Mouse (Mus musculus) kidney, embryonic 14.5 days (tissue): ENCODE data around the gene Iqce. TPM values are rescaled to one million over a fixed set of nuclear protein-coding genes. Genes with fewer than 3 reads are reported as not detected.

Source experiments
- ATAC-seq: fragments of 200-750 bp; cut with Nextera tagmentation; 2 replicates; pipeline ENCODE4 v1.8.0; 2017; ENCODE audit warnings: moderate number of reproducible peaks, mild to moderate bottlenecking, moderate TSS enrichment, moderate library complexity; ENCODE audit not compliant: low FRiP score, low TSS enrichment
- H3K27ac ChIP-seq: fragments of 300-500 bp; sonication (generic); 2 replicates; pipeline ENCODE4 v1.5.1; 2014; ENCODE audit warnings: low read depth, mild to moderate bottlenecking, low read length, moderate library complexity, mixed read lengths
- H3K27me3 ChIP-seq: fragments of 300-500 bp; sonication (generic); 2 replicates; pipeline ENCODE4 v1.6.1; 2014; ENCODE audit warnings: mild to moderate bottlenecking, low read length; ENCODE audit not compliant: control insufficient read depth, insufficient read depth
- H3K36me3 ChIP-seq: fragments of 300-500 bp; sonication (generic); 2 replicates; pipeline ENCODE4 v1.6.1; 2014; ENCODE audit warnings: low read length, mixed read lengths; ENCODE audit not compliant: control insufficient read depth, insufficient read depth
- H3K4me1 ChIP-seq: fragments of 300-500 bp; sonication (generic); 2 replicates; pipeline ENCODE4 v1.6.1; 2014; ENCODE audit warnings: low read length, mixed read lengths; ENCODE audit not compliant: control insufficient read depth, insufficient read depth
- H3K4me2 ChIP-seq: fragments of 300-500 bp; sonication (generic); replicated peaks from 2 replicates; pipeline ENCODE4 v1.6.1; 2014; ENCODE audit warnings: low read depth, mild to moderate bottlenecking, low read length
- H3K4me3 ChIP-seq: fragments of 300-500 bp; sonication (generic); 2 replicates; pipeline ENCODE4 v1.5.1; 2014; ENCODE audit warnings: mild to moderate bottlenecking, low read length
- H3K9ac ChIP-seq: fragments of 300-500 bp; sonication (generic); 2 replicates; pipeline ENCODE4 v1.6.1; 2014; ENCODE audit warnings: low read depth, mild to moderate bottlenecking, low read length, moderate library complexity
- H3K9me3 ChIP-seq: fragments of 300-500 bp; sonication (generic); 2 replicates; pipeline ENCODE4 v1.6.1; 2016; ENCODE audit warnings: low read length; ENCODE audit not compliant: control insufficient read depth
- WGBS: fragments of 180-500 bp; shearing (Covaris S2); extraction: QIAGEN DNeasy Blood & Tissue Kit; methylation state at CpG from one replicate; pipeline ENCODE4 v1.1.7; 2014; 5-methylcytosine and 5-hydroxymethylcytosine counted together
- polyA plus RNA-seq: library from polyadenylated mRNA; unstranded; fragments of >200 nt; fragmentation: Nextera tagmentation; extraction: Ambion mirVana; gene quantifications from 2 replicates; pipeline ENCODE4 v1.2.1, GENCODE M21; 2014

The Iqce gene
- polyA plus RNA-seq, 1 experiment from 2014 or later: 26.8 TPM

DNA sequence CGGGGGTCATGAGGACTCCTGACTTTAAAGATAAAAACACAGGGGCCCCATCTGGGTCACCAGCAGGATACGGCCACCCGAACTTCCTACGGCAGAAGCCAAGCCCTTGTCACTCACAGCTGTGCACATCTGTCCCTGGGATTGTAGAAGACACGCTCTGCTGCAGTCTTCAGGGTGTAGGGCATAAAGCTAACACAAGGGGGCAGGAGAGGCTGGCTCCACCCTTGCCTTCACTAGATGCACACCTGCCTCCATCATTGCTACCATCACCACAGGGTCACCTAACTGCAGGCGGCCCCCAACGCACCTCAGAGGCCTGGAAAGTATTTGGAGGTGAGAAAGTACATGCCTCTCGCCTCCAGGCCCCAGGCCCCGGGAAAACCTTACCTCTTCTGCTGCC is 73.2 kb downstream of the Iqce start:
- ATAC-seq: no peak
- Histone ChIP-seq H3K27ac (no peak overlapping the region), H3K9ac (no peak overlapping the region), H3K4me2 (no peak overlapping the region), H3K9me3 (no peaks in the 10 kb centered on the region; the same call in 1 of the 2 replicates), H3K27me3 (no peaks in the 10 kb centered on the region), H3K4me3 (no peak overlapping the region), H3K4me1 (no peaks in the 10 kb centered on the region), H3K36me3 (peaks cover 94% of the 10 kb centered on the region)
- WGBS: 95% methylated on average over 9 of the region's 9 CpGs

DNA sequence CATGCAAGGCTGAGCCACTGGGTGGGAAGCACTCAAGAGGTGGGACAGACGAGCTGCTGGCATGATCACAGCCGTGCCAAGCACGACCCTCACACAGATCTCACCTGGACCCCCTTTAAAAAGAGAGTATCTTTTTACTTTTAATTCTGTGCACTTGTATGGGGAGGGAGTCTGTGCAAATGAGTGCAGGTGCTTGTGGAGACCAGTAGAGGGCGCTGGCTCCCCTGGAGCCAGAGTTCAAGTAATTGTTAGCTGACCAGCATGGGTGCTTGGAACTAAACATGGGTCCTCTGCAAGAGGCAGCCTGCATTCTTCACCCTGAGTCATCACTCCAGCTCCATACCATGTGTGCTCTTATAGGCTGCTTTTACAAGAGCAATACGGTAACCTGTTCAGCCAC is 74.6 kb downstream of the Iqce start:
- WGBS: 96% methylated on average over 5 of the region's 5 CpGs
- Histone ChIP-seq H3K4me1 (no peaks in the 10 kb centered on the region), H3K4me3 (no peak overlapping the region), H3K27ac (no peak overlapping the region), H3K9ac (no peak overlapping the region), H3K4me2 (no peak overlapping the region), H3K36me3 (peaks cover 95% of the 10 kb centered on the region), H3K9me3 (no peaks in the 10 kb centered on the region; the same call in 1 of the 2 replicates), H3K27me3 (no peaks in the 10 kb centered on the region)
- ATAC-seq: no peak

DNA sequence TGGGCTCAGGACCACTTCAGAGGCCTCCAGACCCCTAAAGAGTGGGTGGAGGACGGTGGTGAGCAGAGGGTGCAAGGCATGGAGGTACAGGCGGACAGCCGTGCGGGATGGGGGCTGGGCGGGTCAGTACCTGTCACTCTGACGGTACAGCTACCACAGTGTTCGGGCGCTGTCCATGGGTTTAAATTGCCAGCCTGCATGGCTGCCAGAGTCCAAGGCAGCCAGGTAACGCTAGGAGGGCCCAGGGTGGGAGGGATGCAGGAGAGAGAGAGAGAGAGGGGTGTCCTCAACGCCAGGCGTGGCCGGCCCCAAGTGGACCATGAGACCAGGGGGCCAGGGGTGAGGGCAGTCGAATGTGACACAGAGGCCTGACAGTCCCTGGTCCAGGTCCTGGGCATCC is 77.2 kb downstream of the Iqce start:
- Histone ChIP-seq H3K9me3 (no peaks in the 10 kb centered on the region; the same call in 1 of the 2 replicates), H3K4me3 (no peak overlapping the region), H3K4me2 (no peak overlapping the region), H3K4me1 (no peaks in the 10 kb centered on the region), H3K27me3 (no peaks in the 10 kb centered on the region), H3K36me3 (peaks cover 76% of the 10 kb centered on the region), H3K9ac (no peak overlapping the region), H3K27ac (no peak overlapping the region)
- 93% methylated on average over 13 of the region's 13 CpGs for WGBS
- ATAC-seq: no peak

DNA sequence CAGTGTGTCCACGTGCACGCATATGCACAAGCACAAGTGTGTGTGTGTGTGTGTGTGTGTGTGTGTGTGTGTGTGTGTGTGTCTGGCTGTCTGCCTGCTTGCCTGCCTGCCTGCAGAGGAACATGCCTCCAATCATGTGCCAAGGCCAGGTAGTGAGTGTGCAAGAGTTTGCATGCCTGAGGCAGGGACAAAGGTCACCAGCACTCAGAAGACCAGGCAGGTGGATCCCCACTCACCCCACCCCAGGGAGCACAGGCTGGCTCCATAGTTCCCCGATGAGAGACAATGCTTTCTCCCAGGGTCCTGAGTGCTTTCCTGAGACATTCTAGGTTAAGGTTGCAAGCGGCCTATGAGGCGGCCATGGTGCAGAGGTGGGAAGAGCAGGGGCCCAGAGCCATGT is 77.9 kb downstream of the Iqce start:
- Histone ChIP-seq H3K27me3 (no peaks in the 10 kb centered on the region), H3K9me3 (no peaks in the 10 kb centered on the region; the same call in 1 of the 2 replicates), H3K4me3 (no peak overlapping the region), H3K27ac (no peak overlapping the region), H3K4me1 (no peaks in the 10 kb centered on the region), H3K36me3 (peaks cover 69% of the 10 kb centered on the region), H3K9ac (no peak overlapping the region), H3K4me2 (no peak overlapping the region)
- 98% methylated on average over 5 of the region's 5 CpGs for WGBS
- no peak for ATAC-seq

DNA sequence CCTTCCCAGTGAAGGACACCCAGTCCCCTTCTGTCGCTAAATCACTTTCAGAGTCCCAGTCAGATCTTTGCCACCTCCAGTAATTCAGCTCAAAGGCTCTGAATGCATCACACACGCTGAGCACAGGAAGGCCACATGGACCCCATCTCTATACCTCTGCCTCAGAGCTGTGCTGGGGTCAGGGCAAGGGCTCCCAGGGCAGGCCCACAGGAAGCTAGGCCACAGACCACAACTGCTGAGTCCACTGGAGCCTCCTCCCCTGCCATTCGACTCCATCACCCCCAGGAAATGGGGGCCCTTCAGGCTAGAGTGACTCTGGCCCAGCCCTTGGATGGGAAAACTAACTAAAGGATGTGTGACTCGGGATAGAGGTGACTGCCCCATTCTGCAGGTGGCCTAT is 78.4 kb downstream of the Iqce start:
- Histone ChIP-seq H3K4me3 (no peak overlapping the region), H3K27me3 (no peaks in the 10 kb centered on the region), H3K4me1 (no peaks in the 10 kb centered on the region), H3K9me3 (no peaks in the 10 kb centered on the region; the same call in 1 of the 2 replicates), H3K36me3 (peaks cover 64% of the 10 kb centered on the region), H3K4me2 (no peak overlapping the region), H3K9ac (no peak overlapping the region), H3K27ac (no peak overlapping the region)
- ATAC-seq: no peak
- WGBS: 68% methylated on average over 4 of the region's 4 CpGs

DNA sequence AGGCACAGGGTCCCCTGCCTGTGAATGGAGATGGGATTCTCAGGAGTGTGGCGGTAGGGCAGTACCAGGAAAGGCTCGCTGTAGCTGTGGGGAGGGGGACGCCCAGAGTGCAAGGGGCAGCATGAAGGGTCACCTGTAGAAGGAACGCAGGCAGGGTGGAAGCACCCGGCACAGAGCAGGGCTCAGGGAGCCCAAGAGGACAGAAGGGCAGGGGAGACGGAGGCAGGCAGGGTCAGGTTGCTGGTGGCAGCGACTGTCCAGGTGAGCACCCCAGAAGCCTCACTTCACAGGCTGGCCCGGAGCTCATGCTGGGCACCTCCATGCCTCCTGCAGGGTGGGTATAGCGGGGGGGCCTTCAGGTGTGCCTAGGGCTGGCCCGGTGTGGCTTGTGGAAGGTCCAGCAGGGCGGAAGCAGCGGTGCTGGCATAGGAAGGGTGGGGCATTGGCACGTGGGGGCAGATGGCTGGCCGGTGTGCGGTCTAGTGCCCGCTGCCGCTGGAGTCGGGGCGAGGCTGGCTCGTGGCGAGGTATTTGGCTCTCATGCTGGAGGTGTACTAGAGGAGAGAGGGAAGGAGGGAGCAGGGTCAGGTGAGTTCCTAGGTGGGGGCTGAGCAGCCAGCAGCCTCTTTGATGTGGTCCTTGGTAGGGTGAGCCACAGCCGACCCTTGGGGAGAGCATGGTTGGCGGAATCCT is 79.1 kb downstream of the Iqce start:
- H3K36me3 ChIP-seq: peaks cover 57% of the 10 kb centered on the region
- no peak overlapping the region for H3K27ac ChIP-seq
- no peak overlapping the region for H3K4me2 ChIP-seq
- no peaks in the 10 kb centered on the region; the same call in 1 of the 2 replicates for H3K9me3 ChIP-seq
- ATAC-seq: no peak
- H3K9ac ChIP-seq: no peak overlapping the region
- no peak overlapping the region for H3K4me3 ChIP-seq
- no peaks in the 10 kb centered on the region for H3K4me1 ChIP-seq
- WGBS: 94% methylated on average over 23 of the region's 23 CpGs
- no peaks in the 10 kb centered on the region for H3K27me3 ChIP-seq

DNA sequence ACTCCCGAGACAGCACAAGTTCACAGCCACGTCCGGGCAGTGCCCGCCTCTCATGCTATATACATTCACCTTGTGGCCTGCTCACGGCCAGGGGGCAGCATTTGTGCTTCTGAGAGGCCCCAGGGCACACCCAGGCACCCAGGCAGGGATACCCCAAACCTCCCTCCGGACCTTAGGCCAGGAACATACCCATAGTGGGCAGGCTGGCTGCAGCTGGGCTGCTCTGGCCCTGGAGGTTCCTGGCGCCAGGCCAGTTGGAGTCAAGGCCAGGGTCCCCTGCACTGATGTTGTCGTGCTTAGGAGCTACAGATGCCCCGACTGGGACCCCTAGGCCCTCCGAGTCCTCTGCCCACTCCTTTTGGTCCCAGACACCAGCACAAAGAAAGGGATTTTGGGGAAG is 80.7 kb downstream of the Iqce start:
- Histone ChIP-seq H3K9ac (no peak overlapping the region), H3K27me3 (no peaks in the 10 kb centered on the region), H3K36me3 (peaks cover 41% of the 10 kb centered on the region), H3K4me3 (no peak overlapping the region), H3K9me3 (no peaks in the 10 kb centered on the region), H3K27ac (no peak overlapping the region), H3K4me2 (no peak overlapping the region), H3K4me1 (no peaks in the 10 kb centered on the region)
- WGBS: 73% methylated on average over 10 of the region's 10 CpGs
- ATAC-seq: no peak

DNA sequence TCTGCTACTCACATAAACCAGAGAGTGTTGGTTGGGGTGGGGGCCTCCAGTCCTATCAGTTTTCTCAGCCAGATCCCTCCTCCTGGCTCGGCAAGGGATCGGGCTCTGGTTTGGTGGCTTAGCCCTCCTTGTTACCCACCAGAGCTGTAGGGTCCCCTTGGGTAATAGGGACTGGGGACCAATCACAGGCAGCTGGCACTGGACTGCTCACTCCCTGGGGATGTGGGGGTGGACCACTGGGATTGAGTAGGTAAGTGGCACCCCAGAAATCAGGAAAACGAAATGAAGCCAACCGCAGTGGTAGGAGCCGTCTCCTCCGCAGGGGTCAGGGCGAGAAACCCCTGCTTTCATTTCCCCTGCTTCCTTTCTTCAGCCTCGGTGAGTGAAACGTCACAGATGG is 81.1 kb downstream of the Iqce start:
- Histone ChIP-seq H3K9ac (no peak overlapping the region), H3K27me3 (no peaks in the 10 kb centered on the region), H3K4me2 (no peak overlapping the region), H3K27ac (no peak overlapping the region), H3K9me3 (no peaks in the 10 kb centered on the region), H3K4me1 (no peaks in the 10 kb centered on the region), H3K36me3 (peaks cover 37% of the 10 kb centered on the region), H3K4me3 (no peak overlapping the region)
- ATAC-seq: no peak
- 70% methylated on average over 9 of the region's 9 CpGs for WGBS

DNA sequence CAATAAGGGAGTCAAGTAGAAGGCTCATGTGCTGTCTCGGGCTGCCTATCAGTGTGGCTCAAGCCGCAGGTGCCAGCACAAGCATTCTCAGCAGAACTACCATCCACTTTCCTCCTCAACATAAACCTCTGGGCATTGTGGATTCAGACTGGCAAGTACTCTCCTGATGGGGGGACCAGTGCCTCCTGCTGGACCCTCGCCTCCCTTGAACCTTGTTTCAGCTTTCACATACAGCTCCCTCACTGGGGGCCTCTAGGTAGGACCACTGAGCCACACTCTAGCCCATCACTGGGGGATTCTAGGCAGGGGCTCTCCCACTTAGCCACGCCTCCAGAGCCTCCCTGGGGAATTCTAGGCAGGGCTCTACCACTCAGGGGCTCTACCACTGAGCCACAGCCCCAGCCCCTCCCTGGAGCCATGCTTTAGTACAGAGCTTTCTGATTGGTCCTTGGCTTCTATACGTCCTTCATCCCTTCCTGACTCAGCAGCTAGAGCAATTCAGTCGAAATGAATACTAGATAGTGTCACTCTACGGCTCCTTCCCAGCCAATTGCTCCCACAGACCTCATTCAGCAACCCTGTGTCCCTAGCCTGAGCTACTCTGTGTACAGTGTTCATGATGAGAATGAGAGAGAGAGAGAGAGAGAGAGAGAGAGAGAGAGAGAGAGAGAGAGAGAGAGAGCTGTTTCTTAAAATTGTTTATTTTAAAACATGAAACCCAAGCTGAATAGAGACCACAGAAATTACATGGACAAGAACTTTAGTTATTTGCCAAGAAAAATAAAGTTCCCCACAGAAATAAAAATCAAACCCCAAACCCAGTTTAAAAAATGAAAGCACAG is 82.1 kb downstream of the Iqce start:
- H3K36me3 ChIP-seq: peaks cover 31% of the 10 kb centered on the region
- H3K9ac ChIP-seq: no peak overlapping the region
- no peak overlapping the region for H3K4me2 ChIP-seq
- 0 out of 2 replicates have a peak, but pooled peaks have one; percentile 2 for ATAC-seq
- H3K27me3 ChIP-seq: no peaks in the 10 kb centered on the region
- no peak overlapping the region for H3K4me3 ChIP-seq
- H3K9me3 ChIP-seq: no peaks in the 10 kb centered on the region
- no peaks in the 10 kb centered on the region for H3K4me1 ChIP-seq
- H3K27ac ChIP-seq: no peak overlapping the region
- 55% methylated on average over 7 of the region's 7 CpGs for WGBS
